8 mouse cellular contexts compared by ENCODE assay signal in genomic region chr4:140153101-140153500, GRCm38 (mm10).
DNase-seq lines count a peak whose midpoint lies in the region; ATAC-seq and TF ChIP-seq lines count a peak whose summit lies in the region.

No protein-coding gene starts in this region.

- H3K9me3 ChIP-seq in E14TG2a.4 (ENCODE audit: low read length) = no peaks in the 10 kb centered on the region

- ATAC-seq in granulocyte monocyte progenitor cell, adult 5-6 weeks (replicated peaks; ENCODE audit: poor library complexity, severe bottlenecking) = no peak

- H3K4me3 ChIP-seq in E14TG2a.4 (replicated peaks; ENCODE audit: low read length) = no peak overlapping the region

- no peaks in the 10 kb centered on the region for H3K27me3 ChIP-seq in E14TG2a.4 (ENCODE audit: insufficient read depth, low read length)

- peak; percentile 47 for DNase-seq in kidney, adult 18-20 months
- DNase-seq in kidney, adult 11 months = no peak
- DNase-seq in adipocyte (ENCODE audit: low spot score) = peak; percentile 10
- DNase-seq in embryo, embryonic 11 days = peak; percentile 75
- DNase-seq in kidney, postnatal 36 days = peak; percentile 22 to 74
- peak; percentile 5 for DNase-seq in naive thymus-derived CD4-positive, alpha-beta T cell, adult 2 months (ENCODE audit: low read depth)

- peaks cover 37% of the 10 kb centered on the region for H3K4me1 ChIP-seq in E14TG2a.4 (replicated peaks; ENCODE audit: low read depth, low read length)

- H3K36me3 ChIP-seq in E14TG2a.4 (ENCODE audit: insufficient read depth, low read length) = peaks cover 16% of the 10 kb centered on the region

- peak; percentile 99 for TF ChIP-seq CTCF in E14TG2a.4 (conservative IDR thresholded peaks at IDR 0.05; ENCODE audit: low read length)
